Mouse (Mus musculus) brown adipose tissue, adult 24 weeks (tissue): ENCODE data around the gene Inmt. TPM values are rescaled to one million over a fixed set of nuclear protein-coding genes. Genes with fewer than 3 reads are reported as not detected.

ENCODE experiments used
- H3K27ac ChIP-seq: fragments of 200-500 bp; replicated peaks from 2 replicates; pipeline ENCODE4 v1.5.1; 2012; ENCODE audit warnings: low read depth, mild to moderate bottlenecking, low read length
- H3K4me1 ChIP-seq: fragments of 200-500 bp; 2 replicates; pipeline ENCODE4 v1.6.1; 2012; ENCODE audit warnings: low read length, mixed read lengths; ENCODE audit not compliant: control insufficient read depth, insufficient read depth, insufficient read length
- H3K4me3 ChIP-seq: fragments of 200-500 bp; 2 replicates; pipeline ENCODE4 v1.5.1; 2012; ENCODE audit warnings: low read depth, mild to moderate bottlenecking, low read length, moderate library complexity; ENCODE audit not compliant: insufficient read depth
- polyA plus RNA-seq: library from polyadenylated mRNA; stranded (reverse); fragments of >200 nt; gene quantifications from 2 replicates; pipeline ENCODE4 v1.2.4, GENCODE M21; 2012; ENCODE audit not compliant: missing spikeins, insufficient read depth, insufficient read length

The Inmt gene
- polyA plus RNA-seq, 1 experiment = 28.7 TPM

DNA sequence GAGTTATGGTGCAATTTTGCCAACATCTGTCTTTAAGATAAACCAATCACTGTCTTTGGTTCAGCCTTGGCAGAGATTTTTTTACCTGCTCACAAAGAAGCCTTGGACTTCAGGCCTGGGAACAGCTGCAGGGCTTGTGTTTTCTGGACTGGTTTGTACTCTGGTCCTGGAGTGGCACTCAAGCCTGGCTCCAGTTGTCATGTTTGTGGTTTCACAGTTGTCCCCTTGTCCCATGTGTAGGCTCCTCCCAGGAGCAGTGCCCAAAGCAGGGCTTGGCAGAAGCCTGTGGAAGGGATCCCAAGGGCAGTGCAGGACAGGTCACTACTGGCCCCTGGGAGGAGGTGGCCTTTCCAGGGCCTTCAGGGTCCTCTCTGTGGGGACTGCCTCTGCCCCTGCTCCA lies 36.5 kb downstream of the Inmt start:
- Histone ChIP-seq H3K27ac (no peak overlapping the region), H3K4me1 (no peaks in the 10 kb centered on the region), H3K4me3 (no peak overlapping the region)

- Histone ChIP-seq H3K4me3 (no peak overlapping the region), H3K27ac (no peak overlapping the region), H3K4me1 (no peaks in the 10 kb centered on the region; the same call in 1 of the 2 replicates)
Observed at GRCm38 (mm10) chr6:55133425-55133824, 41.4 kb downstream of the Inmt start.

DNA sequence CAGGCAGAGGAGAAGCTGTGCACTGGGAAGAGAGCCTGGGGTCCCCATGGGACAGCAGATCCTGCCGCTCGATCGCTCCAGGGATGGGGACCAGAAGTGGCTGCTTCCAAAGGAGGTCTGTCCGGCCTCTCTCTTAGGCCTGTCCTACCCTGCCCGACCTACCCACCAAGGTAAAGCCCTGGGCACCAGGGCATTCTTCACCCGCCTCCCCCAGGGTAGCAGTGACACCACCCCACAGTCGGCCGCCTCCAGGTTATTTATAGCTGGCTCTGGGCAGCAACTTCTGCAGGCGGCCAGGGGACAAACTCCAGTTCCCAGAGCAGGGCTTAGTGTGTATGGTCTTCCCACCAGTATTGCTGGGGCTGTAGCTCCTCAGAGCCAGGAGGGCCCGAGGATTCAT lies 42.0 kb downstream of the Inmt start, which contains the start of gene Crhr2:
Crhr2 (minus strand) TSS at position 223 of the 400 bp plus-strand sequence.
- Histone ChIP-seq H3K4me3 (no peak within 1 kb of the TSS; the same call in 1 of the 2 replicates), H3K27ac (no peak within 1 kb of the TSS), H3K4me1 (no peaks in the 10 kb centered on the region; the same call in 1 of the 2 replicates)

DNA sequence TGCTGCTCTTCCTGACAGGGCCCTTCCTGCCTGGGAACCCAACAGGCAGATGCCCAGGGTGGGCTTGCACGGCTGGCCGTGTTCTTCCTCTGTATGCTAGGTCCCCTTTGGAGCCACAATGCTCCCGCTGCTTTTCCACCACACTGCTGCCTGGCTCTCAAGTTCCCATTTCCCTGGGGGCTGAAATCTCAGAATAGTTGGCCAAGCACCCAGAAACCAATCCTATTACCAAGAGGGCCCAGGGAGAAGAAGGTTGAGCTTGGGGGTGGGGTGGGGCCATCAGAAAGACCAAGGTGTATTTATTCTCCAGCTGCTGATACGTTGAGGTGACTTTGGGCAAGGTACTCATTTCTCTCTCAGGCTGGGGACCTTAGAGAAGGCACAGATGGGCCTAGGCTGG lies 43.5 kb downstream of the Inmt start:
- no peak overlapping the region for H3K4me3 ChIP-seq
- H3K4me1 ChIP-seq = no peaks in the 10 kb centered on the region; the same call in 1 of the 2 replicates
- H3K27ac ChIP-seq = no peak overlapping the region

DNA sequence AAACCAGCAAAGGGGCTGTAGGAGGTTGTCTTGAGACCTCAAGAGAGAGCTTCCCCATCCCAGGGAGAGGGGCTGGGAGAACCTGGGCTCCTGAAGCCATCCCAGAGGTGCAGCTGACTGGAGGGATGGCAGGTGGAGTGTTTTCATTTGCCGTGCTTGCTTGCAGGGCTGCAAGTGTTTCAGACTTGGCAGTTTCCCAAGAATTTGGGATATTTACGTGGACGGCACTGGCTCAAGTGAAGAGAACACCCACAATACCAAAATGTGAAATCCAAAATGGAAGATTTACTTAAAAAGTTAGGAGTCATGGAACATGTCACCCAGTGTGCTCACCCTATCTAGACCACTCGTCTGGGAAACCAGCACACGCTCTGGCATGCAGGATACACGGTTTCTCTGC lies 44.2 kb downstream of the Inmt start:
- no peak overlapping the region for H3K27ac ChIP-seq
- H3K4me3 ChIP-seq = no peak overlapping the region
- H3K4me1 ChIP-seq = no peaks in the 10 kb centered on the region; the same call in 1 of the 2 replicates

DNA sequence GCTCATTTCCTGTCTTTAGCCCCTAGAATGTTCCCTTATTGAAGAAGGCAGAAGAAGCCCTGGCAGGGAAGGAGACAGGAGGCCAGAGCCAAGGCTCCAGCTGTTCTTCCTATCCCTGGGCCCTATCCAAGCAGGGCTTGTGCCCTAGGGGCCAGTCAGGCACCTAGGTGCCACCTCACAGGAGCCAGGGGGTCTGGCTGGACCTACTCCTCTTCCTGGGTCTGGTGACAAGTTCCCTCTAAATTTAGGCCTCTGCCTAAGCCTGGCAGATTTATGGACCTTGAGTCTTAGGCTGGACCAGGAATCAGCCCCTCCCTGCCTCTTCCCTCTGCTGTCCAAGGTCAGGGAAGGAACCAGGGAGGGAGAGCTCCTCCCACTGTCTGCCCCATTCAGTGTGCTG lies 46.5 kb downstream of the Inmt start:
- Histone ChIP-seq H3K27ac (no peak overlapping the region), H3K4me1 (no peaks in the 10 kb centered on the region; the same call in 1 of the 2 replicates)

GRCm38 (mm10) chr6:55126576-55126975 lies 48.3 kb downstream of the Inmt start:
- Histone ChIP-seq H3K4me1 (no peaks in the 10 kb centered on the region; the same call in 1 of the 2 replicates), H3K4me3 (no peak overlapping the region), H3K27ac (no peak overlapping the region)

More for the DNA sequence above, 46.5 kb downstream of the Inmt start:
- H3K4me3 ChIP-seq = no peak overlapping the region

GRCm38 (mm10) chr6:55123056-55123455 lies 51.8 kb downstream of the Inmt start:
- no peak overlapping the region for H3K4me3 ChIP-seq
- no peaks in the 10 kb centered on the region; the same call in 1 of the 2 replicates for H3K4me1 ChIP-seq
- no peak overlapping the region for H3K27ac ChIP-seq

Other genes starting within 250 kb of the Inmt start
- gene Nod1, start 202.4 kb downstream of the Inmt start, polyA plus RNA-seq = 6.7 and 7.0 TPM in 2 replicates
- 8.8 and 16.8 TPM in 2 replicates for gene Ggct, start 182.1 kb downstream of the Inmt start, polyA plus RNA-seq
- gene Gars, start 137.0 kb downstream of the Inmt start, polyA plus RNA-seq = 86.8 and 119 TPM in 2 replicates
- gene Crhr2, start 42.0 kb downstream of the Inmt start, polyA plus RNA-seq = 2.1 TPM in 1 of 2 replicates, not detected in the other
- 0.52 and 2.8 TPM in 2 replicates for gene Mindy4, start 28.3 kb upstream of the Inmt start, polyA plus RNA-seq
- 63.6 and 153 TPM in 2 replicates for gene Aqp1, start 161.4 kb upstream of the Inmt start, polyA plus RNA-seq
- not detected in 2 replicates for gene Ghrhr, start 201.3 kb upstream of the Inmt start, polyA plus RNA-seq